Mouse (Mus musculus): Measurements from ENCODE around the gene Pip4k2c.
"Not testable (repeated sequence)": the region's sequence is repeated elsewhere in the genome, so short reads cannot be mapped to it uniquely, and the experiment has no call there.

Pip4k2c gene

GRCm38 (mm10) chr10:127170837-127171272 lies 40.5 kb downstream of the Pip4k2c start:
- DNase-seq (ENCODE audit: inconsistent ontology term): peak; percentile 83

- no peak for DNase-seq (ENCODE audit: inconsistent ontology term)
Measured at GRCm38 (mm10) chr10:127170002-127170401, 41.4 kb downstream of the Pip4k2c start.

- DNase-seq (ENCODE audit: inconsistent ontology term): peak; percentile 42
Measured at GRCm38 (mm10) chr10:127167614-127168192, 43.7 kb downstream of the Pip4k2c start.

GRCm38 (mm10) chr10:127166771-127167613 lies 44.4 kb downstream of the Pip4k2c start:
- no peak for DNase-seq (ENCODE audit: inconsistent ontology term)

GRCm38 (mm10) chr10:127166404-127166715 lies 45.0 kb downstream of the Pip4k2c start:
- no peak for DNase-seq (ENCODE audit: inconsistent ontology term)

GRCm38 (mm10) chr10:127165654-127166403 lies 45.6 kb downstream of the Pip4k2c start:
- DNase-seq (ENCODE audit: inconsistent ontology term): peak; percentile 70

- no peak for DNase-seq (ENCODE audit: inconsistent ontology term)
Measured at GRCm38 (mm10) chr10:127165354-127165653, 46.1 kb downstream of the Pip4k2c start.

- peak; percentile 91 for DNase-seq (ENCODE audit: inconsistent ontology term)
Measured at GRCm38 (mm10) chr10:127164631-127165353, 46.6 kb downstream of the Pip4k2c start, which contains the start of gene B4galnt1. Gene B4galnt1, plus strand, starts transcription at chr10:127165225.

GRCm38 (mm10) chr10:127164190-127164589 lies 47.2 kb downstream of the Pip4k2c start:
- no peak for DNase-seq (ENCODE audit: inconsistent ontology term)

- DNase-seq (ENCODE audit: inconsistent ontology term): not testable (repeated sequence)
Measured at GRCm38 (mm10) chr10:127162771-127163261, 48.6 kb downstream of the Pip4k2c start.

GRCm38 (mm10) chr10:127160728-127161127 lies 50.7 kb downstream of the Pip4k2c start:
- no peak for DNase-seq (ENCODE audit: inconsistent ontology term)

- DNase-seq (ENCODE audit: inconsistent ontology term): no peak
Measured at GRCm38 (mm10) chr10:127160081-127160480, 51.3 kb downstream of the Pip4k2c start.

- no peak for DNase-seq (ENCODE audit: inconsistent ontology term)
Measured at GRCm38 (mm10) chr10:127158471-127158870, 52.9 kb downstream of the Pip4k2c start.

- DNase-seq (ENCODE audit: inconsistent ontology term): no peak
Measured at GRCm38 (mm10) chr10:127156511-127156910, 54.9 kb downstream of the Pip4k2c start.

- no peak for DNase-seq (ENCODE audit: inconsistent ontology term)
Measured at GRCm38 (mm10) chr10:127156089-127156488, 55.3 kb downstream of the Pip4k2c start.

- DNase-seq (ENCODE audit: inconsistent ontology term): no peak
Measured at GRCm38 (mm10) chr10:127154652-127155051, 56.7 kb downstream of the Pip4k2c start.

- no peak for DNase-seq (ENCODE audit: inconsistent ontology term)
Measured at GRCm38 (mm10) chr10:127154241-127154640, 57.1 kb downstream of the Pip4k2c start.

- DNase-seq (ENCODE audit: inconsistent ontology term): no peak
Measured at GRCm38 (mm10) chr10:127153323-127153722, 58.1 kb downstream of the Pip4k2c start.

GRCm38 (mm10) chr10:127152556-127152955 lies 58.8 kb downstream of the Pip4k2c start:
- not testable (repeated sequence) for DNase-seq (ENCODE audit: inconsistent ontology term)

GRCm38 (mm10) chr10:127151233-127151632 lies 60.2 kb downstream of the Pip4k2c start:
- DNase-seq (ENCODE audit: inconsistent ontology term): not testable (repeated sequence)

- DNase-seq (ENCODE audit: inconsistent ontology term): no peak
Measured at GRCm38 (mm10) chr10:127150471-127150872, 60.9 kb downstream of the Pip4k2c start.

- no peak for DNase-seq (ENCODE audit: inconsistent ontology term)
Measured at GRCm38 (mm10) chr10:127147135-127147534, 64.2 kb downstream of the Pip4k2c start.

Data from Muller cell, postnatal 12 days (primary cell).